Mouse (Mus musculus) thymus, postnatal 25 days (tissue): Measurements from ENCODE around the gene Atf5.

ENCODE experiments used
- DNase-seq: peaks from one replicate; pipeline ENCODE4 v3.0.0; 2022

The Atf5 gene

GRCm38 (mm10) chr7:44849416-44850111 lies 33.1 kb upstream of the Atf5 start:
- DNase-seq = peak; percentile 89

DNA sequence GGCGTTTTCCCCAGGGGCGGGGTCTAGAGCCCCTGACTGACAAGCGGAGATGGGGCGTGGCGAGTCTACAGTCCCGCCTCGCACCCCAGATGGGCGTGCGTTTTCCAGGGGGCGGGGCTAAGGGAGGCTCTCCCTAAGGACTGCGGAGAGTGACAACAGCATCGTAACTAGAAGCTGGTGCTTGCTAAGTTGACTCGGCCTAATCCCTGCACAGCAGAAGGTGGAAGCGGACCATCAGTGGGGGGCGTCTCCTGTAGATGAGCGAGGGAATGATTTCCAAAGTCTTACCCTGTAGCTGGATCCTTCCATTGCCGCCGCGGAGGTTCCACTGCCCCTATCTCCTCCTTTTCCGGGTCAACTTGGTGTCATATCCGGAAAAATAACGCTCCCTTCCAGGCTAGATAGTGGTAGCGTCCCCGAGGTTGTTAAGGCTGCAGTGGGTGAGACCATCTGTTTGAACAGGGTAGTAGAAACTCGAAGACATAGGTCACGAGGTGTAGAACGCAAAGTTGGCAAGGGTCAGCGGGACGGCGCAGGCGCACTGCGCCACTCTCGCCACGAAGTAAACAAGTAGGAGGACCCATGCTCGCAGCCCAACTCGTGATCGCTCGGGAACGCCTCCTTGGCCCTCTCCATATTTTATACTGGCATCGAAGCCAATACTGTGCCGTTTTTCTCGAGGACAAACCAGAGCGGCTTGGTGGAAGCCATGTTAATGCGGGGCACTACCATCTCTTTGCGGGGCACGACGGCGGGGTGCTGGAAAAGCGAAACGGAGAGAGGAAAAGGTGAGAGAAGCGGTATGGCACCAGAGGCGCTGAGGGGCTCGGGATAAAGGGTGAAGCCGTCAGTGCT lies 32.3 kb upstream of the Atf5 start, which contains the start of the genes Akt1s1 and Tbc1d17:
TSS of gene Akt1s1 (plus strand) at position 431 of the 855 bp plus-strand sequence.
TSS of gene Tbc1d17 (minus strand) at position 519 of the 855 bp plus-strand sequence.
- DNase-seq = peak; percentile 98

GRCm38 (mm10) chr7:44847772-44848171 lies 31.3 kb upstream of the Atf5 start:
- DNase-seq = no peak

DNA sequence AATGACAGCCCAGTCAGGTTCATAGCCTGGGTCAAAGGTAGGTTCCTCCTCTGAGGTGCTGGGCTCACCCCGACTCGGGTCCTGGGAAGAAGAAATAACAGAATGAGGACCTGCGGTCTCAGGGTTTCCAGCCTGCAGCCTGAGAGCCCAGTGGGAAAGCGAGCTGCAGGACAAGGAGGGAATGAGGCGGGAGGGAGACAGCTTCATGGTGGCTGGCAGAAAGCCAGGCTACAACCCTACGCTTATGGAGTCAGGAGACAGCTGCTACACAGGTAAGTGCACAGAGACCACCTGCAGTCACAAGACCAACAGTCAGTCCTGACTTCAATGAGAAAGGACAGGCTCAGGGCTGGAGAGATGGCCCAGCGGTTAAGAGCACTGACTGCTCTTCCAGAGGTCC lies 30.3 kb upstream of the Atf5 start:
- DNase-seq = no peak

GRCm38 (mm10) chr7:44845006-44845405 lies 28.5 kb upstream of the Atf5 start:
- DNase-seq = no peak

GRCm38 (mm10) chr7:44841825-44842463 lies 25.5 kb upstream of the Atf5 start:
- no peak for DNase-seq

GRCm38 (mm10) chr7:44840426-44840825 lies 24.0 kb upstream of the Atf5 start:
- DNase-seq = no peak

GRCm38 (mm10) chr7:44839491-44840191 lies 23.2 kb upstream of the Atf5 start:
- DNase-seq = peak; percentile 42

GRCm38 (mm10) chr7:44839171-44839490 lies 22.7 kb upstream of the Atf5 start:
- DNase-seq = no peak

- no peak for DNase-seq
Measured at GRCm38 (mm10) chr7:44838073-44838472, 21.6 kb upstream of the Atf5 start.

- no peak for DNase-seq
Measured at GRCm38 (mm10) chr7:44836423-44837053, 20.1 kb upstream of the Atf5 start.

DNA sequence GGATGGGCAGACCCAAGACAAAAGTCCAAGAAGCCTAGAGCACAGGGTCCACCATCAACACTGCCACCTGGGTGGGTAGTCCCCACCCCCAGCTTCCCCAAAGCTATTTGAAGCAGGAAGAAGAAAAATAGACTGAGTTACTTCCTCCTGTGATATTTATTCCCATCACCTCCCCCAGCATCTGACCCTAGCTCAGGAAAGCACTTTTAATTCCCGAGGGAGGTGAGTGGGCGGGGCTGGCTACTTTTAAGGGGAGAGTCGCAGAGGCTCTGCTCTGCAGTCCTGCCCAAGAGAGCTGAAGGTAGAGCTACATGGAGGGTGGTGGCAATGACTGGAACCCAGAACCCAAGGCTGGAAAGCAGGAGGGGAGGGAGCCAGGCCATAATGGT lies 19.6 kb upstream of the Atf5 start:
- no peak for DNase-seq

- no peak for DNase-seq
Measured at GRCm38 (mm10) chr7:44835373-44836015, 19.0 kb upstream of the Atf5 start.

GRCm38 (mm10) chr7:44832763-44833162 lies 16.3 kb upstream of the Atf5 start:
- DNase-seq = no peak

DNA sequence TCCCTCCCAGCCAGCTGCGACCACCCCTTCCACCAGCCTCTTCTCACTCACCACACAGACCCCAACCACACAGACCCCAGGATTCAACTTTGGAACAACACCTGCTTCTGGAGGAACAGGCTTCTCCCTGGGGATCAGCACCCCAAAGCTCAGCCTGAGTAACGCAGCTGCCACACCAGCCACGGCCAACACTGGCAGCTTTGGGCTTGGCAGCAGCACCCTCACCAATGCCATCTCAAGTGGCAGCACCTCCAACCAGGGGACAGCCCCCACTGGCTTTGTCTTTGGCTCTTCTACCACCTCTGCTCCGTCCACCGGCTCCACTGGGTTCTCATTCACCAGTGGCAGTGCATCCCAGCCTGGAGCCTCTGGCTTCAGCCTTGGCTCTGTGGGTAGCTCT lies 12.2 kb upstream of the Atf5 start:
- no peak for DNase-seq

DNA sequence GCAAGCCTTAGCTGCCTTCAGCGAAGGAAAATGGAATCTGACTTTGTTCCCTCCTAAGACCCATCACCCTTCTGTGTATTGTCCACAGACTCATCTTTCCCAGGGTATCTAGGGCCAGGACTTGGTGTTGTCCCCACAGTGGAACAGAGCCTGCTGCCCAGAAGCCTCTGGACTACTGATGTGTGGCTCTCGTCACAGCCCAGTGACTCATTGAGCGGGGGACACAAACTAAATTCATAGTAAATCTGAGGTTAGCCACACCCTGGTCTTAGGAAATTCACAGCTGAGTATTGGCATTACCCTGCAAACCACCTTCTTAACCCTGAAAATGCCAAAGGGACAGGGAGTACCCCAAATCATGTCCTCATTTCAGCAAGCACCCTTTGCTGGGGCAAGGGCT lies 10.3 kb upstream of the Atf5 start:
- DNase-seq = no peak

DNA sequence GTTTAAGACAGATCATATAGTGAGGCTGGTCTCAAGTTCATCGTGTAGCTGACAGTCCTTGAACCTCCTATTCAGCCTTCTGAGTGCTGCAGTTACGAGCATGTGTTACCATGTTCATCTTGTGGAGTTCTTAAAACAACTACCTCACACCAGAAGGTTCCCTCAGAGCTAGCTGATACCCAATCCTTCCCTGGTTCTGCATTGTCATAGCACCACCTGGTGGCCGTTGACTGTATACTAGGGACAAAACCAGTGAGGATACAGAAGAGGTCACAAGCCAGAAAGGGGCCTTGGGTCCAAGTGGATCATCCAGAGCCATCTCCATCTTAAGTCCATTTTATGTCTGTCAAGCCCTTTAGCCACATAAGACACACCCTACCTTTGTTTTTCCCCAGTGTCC lies 8.4 kb upstream of the Atf5 start:
- peak; percentile 84 for DNase-seq

DNA sequence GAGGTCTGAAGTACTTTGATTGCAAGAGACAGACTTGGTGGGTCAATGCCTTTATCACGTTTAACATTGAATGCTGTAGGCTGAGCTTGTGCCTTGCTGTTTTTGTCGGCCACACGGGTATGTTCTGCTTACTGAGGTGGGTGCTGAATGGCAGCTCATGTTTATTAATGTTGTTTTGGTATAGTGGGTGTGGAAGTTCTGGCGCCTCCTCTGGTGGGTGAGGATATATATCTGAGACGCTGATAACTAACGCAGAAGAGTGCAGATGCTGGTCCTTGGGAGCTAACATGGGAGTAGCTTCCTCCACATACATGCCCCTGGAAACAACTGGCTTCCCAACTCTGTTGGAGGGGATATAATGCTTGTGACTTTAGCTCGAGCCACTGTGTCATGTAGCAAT lies 7.0 kb upstream of the Atf5 start:
- no peak for DNase-seq

- DNase-seq = no peak
Measured at GRCm38 (mm10) chr7:44821666-44822448, 5.4 kb upstream of the Atf5 start.

- DNase-seq = no peak
Measured at GRCm38 (mm10) chr7:44820525-44820924, 4.1 kb upstream of the Atf5 start.

DNA sequence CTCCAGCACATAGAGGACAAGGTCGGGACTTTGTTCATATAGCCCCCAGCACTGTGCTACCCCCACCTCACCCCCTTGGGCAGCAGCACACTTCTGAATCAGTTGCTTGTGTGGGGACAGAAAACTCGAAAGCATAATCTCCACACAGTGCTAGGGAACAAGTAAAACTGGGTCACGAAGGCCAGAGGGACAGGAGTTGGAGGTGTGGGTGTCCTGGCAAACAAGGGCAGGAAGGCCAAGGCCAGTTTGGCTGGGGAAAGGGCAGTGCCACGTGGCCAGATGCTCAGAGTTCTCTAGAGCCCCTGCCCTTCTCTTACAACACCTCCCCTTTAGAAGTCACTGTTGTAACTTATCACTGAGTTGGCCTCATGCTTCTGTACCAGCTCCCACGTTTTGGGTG lies 3.4 kb upstream of the Atf5 start:
- DNase-seq = peak; percentile 1
